Mouse (Mus musculus) liver, embryonic 14.5 days (tissue): Measurements from ENCODE around the gene Btbd9.

Experiments used
- CTCF ChIP-seq: IDR thresholded peaks from 2 replicates; pipeline ENCODE4 v1.5.1; 2016; ENCODE audit warnings: antibody characterized with exemption, low read depth, control low read depth
- EP300 ChIP-seq: IDR thresholded peaks from 2 replicates; pipeline ENCODE4 v1.6.1; 2016; ENCODE audit warnings: antibody characterized with exemption, low read depth

DNA sequence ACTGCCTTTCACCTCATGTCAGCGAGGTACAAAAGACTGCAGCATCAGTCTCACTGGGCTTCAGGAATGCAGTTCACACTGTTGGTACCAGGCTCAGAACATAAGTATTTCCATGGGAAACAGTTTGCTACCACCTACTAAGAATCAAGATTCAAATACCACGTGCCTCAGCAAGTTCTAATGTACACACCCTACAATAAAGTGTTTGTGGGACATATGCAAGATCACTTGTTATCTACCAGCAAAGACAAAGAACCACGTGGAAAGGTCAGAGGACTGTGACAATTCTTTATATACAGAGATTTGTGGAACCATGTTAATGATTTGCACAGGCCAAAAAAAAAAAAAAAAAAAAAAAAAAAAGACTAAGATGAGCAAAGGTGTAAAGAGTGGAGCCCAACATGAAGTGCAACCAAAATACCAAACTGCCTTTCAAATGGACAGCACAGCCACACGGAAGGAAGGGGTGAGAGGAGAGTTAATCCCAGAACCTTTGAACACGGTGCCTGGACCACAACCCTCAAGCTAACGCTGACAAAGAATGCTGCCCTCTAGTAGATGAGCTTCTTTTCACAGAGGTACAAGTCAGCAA is 12.7 kb downstream of the Btbd9 start:
- no peak for TF ChIP-seq CTCF
- no peak for TF ChIP-seq EP300
